Mouse (Mus musculus): ENCODE results near the gene Vmn2r62. TPM values are rescaled to one million over a fixed set of nuclear protein-coding genes. Genes with fewer than 3 reads are reported as not detected.
"Not testable (repeated sequence)": the region's sequence is repeated elsewhere in the genome, so short reads cannot be mapped to it uniquely, and the experiment has no call there.

The Vmn2r62 gene
- polyA plus RNA-seq (2015; fragmentation: Nextera tagmentation; extraction: Ambion mirVana), result not detected in 2 replicates

- ATAC-seq; H3K4me1 ChIP-seq (replicated peaks); H3K36me3 ChIP-seq; H3K27ac ChIP-seq; H3K4me3 ChIP-seq (replicated peaks); H3K9me3 ChIP-seq; H3K27me3 ChIP-seq; H3K9ac ChIP-seq (replicated peaks); H3K4me2 ChIP-seq (replicated peaks): not testable (repeated sequence)
- no CpG with 5 or more reads among the region's 1 CpGs for WGBS
These were observed at the start of gene Vmn2r62 for GRCm38 (mm10) chr7:42793425-42793824. TSS of gene Vmn2r62 (minus strand) at chr7:42793525.

GRCm38 (mm10) chr7:42838366-42838765 is 45.0 kb upstream of the Vmn2r62 start:
- H3K27ac ChIP-seq; H3K9ac ChIP-seq (replicated peaks); H3K4me2 ChIP-seq (replicated peaks); H3K4me1 ChIP-seq (replicated peaks); H3K4me3 ChIP-seq (replicated peaks); H3K27me3 ChIP-seq; ATAC-seq; H3K36me3 ChIP-seq: not testable (repeated sequence)
- peaks cover 15% of the 10 kb centered on the region for H3K9me3 ChIP-seq

- Histone ChIP-seq H3K9ac (replicated peaks) (no peak overlapping the region), H3K9me3 (peaks cover 23% of the 10 kb centered on the region), H3K4me2 (replicated peaks) (no peak overlapping the region), H3K27me3 (no peaks in the 10 kb centered on the region), H3K4me1 (replicated peaks) (no peaks in the 10 kb centered on the region), H3K4me3 (replicated peaks) (no peak overlapping the region), H3K27ac (no peak overlapping the region), H3K36me3 (no peaks in the 10 kb centered on the region)
- WGBS, result 73% methylated on average over 3 of the region's 3 CpGs
- ATAC-seq, result no peak
These were observed 38.9 kb upstream of the Vmn2r62 start for GRCm38 (mm10) chr7:42832221-42832620.

- no peak for ATAC-seq
- H3K4me3 ChIP-seq (replicated peaks), result no peak overlapping the region
- no peaks in the 10 kb centered on the region for H3K4me1 ChIP-seq (replicated peaks)
- no peak overlapping the region for H3K27ac ChIP-seq
- 58% methylated on average over 20 of the region's 20 CpGs for WGBS
- peaks cover 14% of the 10 kb centered on the region for H3K9me3 ChIP-seq
- no peak overlapping the region for H3K4me2 ChIP-seq (replicated peaks)
- no peaks in the 10 kb centered on the region for H3K36me3 ChIP-seq
- no peak overlapping the region for H3K9ac ChIP-seq (replicated peaks)
- H3K27me3 ChIP-seq, result no peaks in the 10 kb centered on the region
These were observed 43.5 kb downstream of the Vmn2r62 start for GRCm38 (mm10) chr7:42749836-42750235.

- Histone ChIP-seq H3K27me3 (no peaks in the 10 kb centered on the region), H3K9ac (replicated peaks) (no peak overlapping the region), H3K9me3 (peaks cover 41% of the 10 kb centered on the region), H3K4me3 (replicated peaks) (no peak overlapping the region), H3K27ac (no peak overlapping the region), H3K4me1 (replicated peaks) (no peaks in the 10 kb centered on the region), H3K4me2 (replicated peaks) (no peak overlapping the region), H3K36me3 (no peaks in the 10 kb centered on the region)
- WGBS, result 87% methylated on average over 10 of the region's 10 CpGs
- ATAC-seq, result no peak
These were observed 54.7 kb downstream of the Vmn2r62 start for GRCm38 (mm10) chr7:42738536-42739210.

- H3K27me3 ChIP-seq; H3K4me3 ChIP-seq (replicated peaks); H3K27ac ChIP-seq; H3K9ac ChIP-seq (replicated peaks); H3K4me1 ChIP-seq (replicated peaks); ATAC-seq; H3K36me3 ChIP-seq; H3K4me2 ChIP-seq (replicated peaks): not testable (repeated sequence)
- H3K9me3 ChIP-seq, result peaks cover 28% of the 10 kb centered on the region
- WGBS, result 86% methylated on average over 4 of the region's 4 CpGs
These were observed 66.4 kb downstream of the Vmn2r62 start, which contains the start of gene Gm17067 for GRCm38 (mm10) chr7:42726917-42727316. TSS of gene Gm17067 (minus strand) at chr7:42727017.

Other genes starting within 250 kb of the Vmn2r62 start
- not detected in 2 replicates for gene Gm21028, start 214.9 kb downstream of the Vmn2r62 start, polyA plus RNA-seq (2015; fragmentation: Nextera tagmentation; extraction: Ambion mirVana)
- gene Zfp977, start 201.0 kb downstream of the Vmn2r62 start, polyA plus RNA-seq (2015; fragmentation: Nextera tagmentation; extraction: Ambion mirVana), result 1.3 and 2.1 TPM in 2 replicates
- gene Zfp976, start 150.9 kb downstream of the Vmn2r62 start, polyA plus RNA-seq (2015; fragmentation: Nextera tagmentation; extraction: Ambion mirVana), result 2.8 and 2.9 TPM in 2 replicates
- 7.2 and 7.3 TPM in 2 replicates for gene Zfp975, start 100.8 kb downstream of the Vmn2r62 start, polyA plus RNA-seq (2015; fragmentation: Nextera tagmentation; extraction: Ambion mirVana)
- gene Gm17067, start 66.5 kb downstream of the Vmn2r62 start, polyA plus RNA-seq (2015; fragmentation: Nextera tagmentation; extraction: Ambion mirVana), result not detected in 2 replicates
- gene Gm2381, start 73.7 kb upstream of the Vmn2r62 start, polyA plus RNA-seq (2015; fragmentation: Nextera tagmentation; extraction: Ambion mirVana), result not detected in 2 replicates
- gene Vmn2r63, start 140.3 kb upstream of the Vmn2r62 start, polyA plus RNA-seq (2015; fragmentation: Nextera tagmentation; extraction: Ambion mirVana), result not detected in 2 replicates
- not detected in 2 replicates for gene Gm9268, start 225.2 kb upstream of the Vmn2r62 start, polyA plus RNA-seq (2015; fragmentation: Nextera tagmentation; extraction: Ambion mirVana)

All from midbrain, embryonic 13.5 days (tissue).